Mouse (Mus musculus): ENCODE measurements around the gene Smndc1.

- TF ChIP-seq GATA1 (IDR thresholded peaks at IDR 0.05; ENCODE audit: low read length) (no peak), TAL1 (IDR thresholded peaks at IDR 0.05; ENCODE audit: low read length) (no peak)
These were observed 35.4 kb upstream of the Smndc1 start for GRCm38 (mm10) chr19:53425824-53426223.

Data from erythroblast, embryonic 14.5 days (primary cell).